Mouse (Mus musculus): Measurements from ENCODE around the gene Hcrt.

Gene Hcrt

GRCm38 (mm10) chr11:100767871-100768270, 5.1 kb upstream of the Hcrt start:
- no peak for DNase-seq (ENCODE audit: low read depth, low spot score)

- DNase-seq (ENCODE audit: low read depth, low spot score), result no peak
These were observed 4.0 kb upstream of the Hcrt start for GRCm38 (mm10) chr11:100766726-100767125.

GRCm38 (mm10) chr11:100761547-100762045, 1.1 kb downstream of the Hcrt start:
- peak; percentile 66 for DNase-seq (ENCODE audit: low read depth, low spot score)

GRCm38 (mm10) chr11:100759611-100760233, 3.0 kb downstream of the Hcrt start, which contains the start of gene Kcnh4:
Kcnh4 (minus strand) TSS chr11:100759942.
- no peak for DNase-seq (ENCODE audit: low read depth, low spot score)

- DNase-seq (ENCODE audit: low read depth, low spot score), result peak; percentile 57
These were observed 3.8 kb downstream of the Hcrt start for GRCm38 (mm10) chr11:100758707-100759610.

- no peak for DNase-seq (ENCODE audit: low read depth, low spot score)
These were observed 5.2 kb downstream of the Hcrt start for GRCm38 (mm10) chr11:100757566-100757965.

GRCm38 (mm10) chr11:100756476-100756875, 6.3 kb downstream of the Hcrt start:
- DNase-seq (ENCODE audit: low read depth, low spot score), result no peak

- DNase-seq (ENCODE audit: low read depth, low spot score), result no peak
These were observed 8.1 kb downstream of the Hcrt start for GRCm38 (mm10) chr11:100754693-100755057.

GRCm38 (mm10) chr11:100754021-100754692, 8.6 kb downstream of the Hcrt start:
- DNase-seq (ENCODE audit: low read depth, low spot score), result no peak

- no peak for DNase-seq (ENCODE audit: low read depth, low spot score)
These were observed 10.4 kb downstream of the Hcrt start for GRCm38 (mm10) chr11:100752294-100752693.

GRCm38 (mm10) chr11:100750127-100750526, 12.6 kb downstream of the Hcrt start:
- no peak for DNase-seq (ENCODE audit: low read depth, low spot score)

- no peak for DNase-seq (ENCODE audit: low read depth, low spot score)
These were observed 13.3 kb downstream of the Hcrt start for GRCm38 (mm10) chr11:100749469-100749868.

GRCm38 (mm10) chr11:100748620-100749019, 14.1 kb downstream of the Hcrt start:
- no peak for DNase-seq (ENCODE audit: low read depth, low spot score)

- no peak for DNase-seq (ENCODE audit: low read depth, low spot score)
These were observed 15.6 kb downstream of the Hcrt start for GRCm38 (mm10) chr11:100747114-100747513.

GRCm38 (mm10) chr11:100746546-100746945, 16.2 kb downstream of the Hcrt start:
- no peak for DNase-seq (ENCODE audit: low read depth, low spot score)

GRCm38 (mm10) chr11:100745085-100745484, 17.6 kb downstream of the Hcrt start:
- peak; percentile 41 for DNase-seq (ENCODE audit: low read depth, low spot score)

GRCm38 (mm10) chr11:100741348-100741747, 21.4 kb downstream of the Hcrt start:
- no peak for DNase-seq (ENCODE audit: low read depth, low spot score)

- DNase-seq (ENCODE audit: low read depth, low spot score), result no peak
These were observed 24.0 kb downstream of the Hcrt start for GRCm38 (mm10) chr11:100738749-100739148.

- peak; percentile 98 for DNase-seq (ENCODE audit: low read depth, low spot score)
These were observed 24.6 kb downstream of the Hcrt start, which contains the start of gene Rab5c for GRCm38 (mm10) chr11:100738066-100738604. Rab5c (minus strand) TSS chr11:100738215.

- DNase-seq (ENCODE audit: low read depth, low spot score), result no peak
These were observed 25.5 kb downstream of the Hcrt start for GRCm38 (mm10) chr11:100737105-100737733.

GRCm38 (mm10) chr11:100736746-100737080, 26.0 kb downstream of the Hcrt start:
- DNase-seq (ENCODE audit: low read depth, low spot score), result no peak
